Mouse (Mus musculus) urinary bladder, postnatal 10 days (tissue): ENCODE data around the gene Vps16.

Experiments used
- DNase-seq: peaks from one replicate; pipeline ENCODE4 v3.0.0; 2022; ENCODE audit warnings: low spot score

Gene Vps16

DNA sequence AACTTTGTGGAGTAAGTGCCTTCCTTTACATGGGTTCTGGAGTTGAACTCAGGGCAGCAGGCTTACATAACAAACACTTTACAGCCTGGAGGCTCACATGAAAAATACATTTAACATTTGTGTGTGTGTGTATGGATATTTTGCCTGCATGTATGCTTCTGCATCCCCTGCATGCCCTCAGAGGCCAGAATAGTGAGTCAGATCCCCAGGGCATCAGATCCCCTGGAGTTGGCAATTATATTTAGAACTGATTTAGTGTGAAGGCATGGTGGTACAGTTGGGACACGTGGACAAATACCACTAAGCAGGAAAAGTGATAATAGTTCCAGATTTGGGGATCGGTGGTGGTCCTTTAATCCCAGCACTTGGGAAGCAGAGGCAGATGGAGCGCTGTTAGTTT lies 35.4 kb downstream of the Vps16 start:
- DNase-seq, result no peak

DNA sequence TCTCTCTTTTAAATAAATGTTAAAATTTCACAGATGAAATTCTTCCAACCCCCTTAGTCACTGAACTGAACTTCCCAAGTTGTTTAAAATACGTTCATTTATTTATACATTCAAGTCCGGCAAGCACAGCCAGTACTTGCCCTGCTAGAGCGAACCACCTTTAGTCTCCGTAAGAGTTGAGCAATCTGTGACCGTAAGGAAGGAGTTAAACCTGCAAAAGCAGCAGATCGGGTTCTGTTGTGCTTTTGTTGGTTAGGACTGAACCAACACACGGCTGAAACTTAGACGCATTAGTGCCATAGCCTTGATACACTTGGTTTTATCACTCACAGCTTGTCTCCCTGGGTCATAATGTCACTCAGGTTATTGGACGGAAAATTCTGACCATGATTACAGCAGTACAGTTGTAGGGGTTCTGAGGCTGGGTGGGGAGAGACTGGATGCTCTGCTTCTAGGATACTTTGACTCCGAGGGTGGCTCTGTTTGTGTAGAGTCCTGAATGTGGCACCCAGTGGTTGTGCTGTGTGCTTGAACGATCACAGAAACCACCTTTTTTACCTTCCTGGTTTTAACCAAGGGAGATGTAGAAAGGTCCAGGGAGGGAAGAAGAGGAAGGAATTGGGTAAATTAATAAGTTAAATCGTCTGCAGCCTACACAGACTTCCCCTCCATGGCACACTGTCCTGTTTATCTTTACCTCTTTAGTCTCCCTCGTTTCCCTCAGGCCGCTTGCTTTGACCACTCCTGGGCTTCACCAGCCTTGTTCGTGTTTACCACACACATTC lies 37.3 kb downstream of the Vps16 start:
- no peak for DNase-seq

DNA sequence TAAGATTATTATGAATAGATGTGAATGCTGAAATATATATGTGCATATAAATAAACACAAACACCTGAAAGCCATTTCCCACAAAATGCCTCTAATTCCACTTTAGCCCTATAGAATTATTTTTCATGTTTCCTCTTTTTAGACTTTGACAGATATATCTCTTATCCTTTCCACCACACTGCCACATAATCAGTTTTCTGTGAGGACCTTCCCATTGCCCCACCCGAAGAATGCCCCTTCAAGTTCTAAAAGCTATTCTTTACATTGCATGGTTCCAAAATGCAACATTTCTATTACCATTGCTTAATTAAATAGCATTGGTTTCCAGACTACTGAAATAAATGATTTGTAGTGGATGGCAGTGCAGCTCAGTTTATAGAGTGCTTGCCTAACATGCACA lies 42.3 kb downstream of the Vps16 start:
- DNase-seq, result no peak

DNA sequence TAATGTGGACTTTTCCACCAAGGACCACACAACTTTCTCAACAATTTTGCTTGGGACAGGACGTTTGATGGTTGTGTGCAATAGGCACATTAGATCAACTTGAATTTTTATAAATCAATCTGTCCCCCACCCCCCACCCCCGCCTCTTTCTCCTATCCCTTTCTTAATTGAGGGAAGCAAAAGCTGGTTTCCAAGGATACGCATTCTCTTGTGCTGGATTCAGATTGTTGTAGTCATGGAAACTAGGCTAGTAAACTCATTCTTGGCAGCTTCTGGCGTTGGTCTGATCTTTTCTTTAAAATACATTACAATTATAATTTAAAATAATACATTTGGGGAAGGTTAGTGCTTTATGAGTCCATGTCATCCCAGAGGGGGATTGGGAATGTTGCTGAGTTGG lies 45.2 kb downstream of the Vps16 start:
- no peak for DNase-seq

DNA sequence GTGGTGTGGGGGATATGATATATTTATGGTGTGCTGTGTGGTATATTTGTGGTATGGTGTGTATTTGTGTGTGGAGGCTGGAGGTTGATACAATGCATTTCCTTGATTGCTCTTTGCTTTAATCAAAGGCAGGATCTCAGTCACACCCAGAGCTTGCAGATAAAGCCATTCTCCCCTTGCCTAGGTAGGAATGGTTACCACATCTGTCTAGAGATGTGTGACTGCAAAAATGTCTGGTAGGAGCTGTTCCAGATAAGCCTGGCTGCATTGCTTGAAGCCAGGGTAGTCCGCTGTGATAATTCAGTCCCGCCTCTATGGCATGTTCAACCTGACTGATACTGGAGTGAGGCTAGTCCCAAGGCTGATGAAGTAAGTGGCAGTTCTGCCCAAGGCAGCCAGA lies 45.8 kb downstream of the Vps16 start:
- DNase-seq, result no peak

DNA sequence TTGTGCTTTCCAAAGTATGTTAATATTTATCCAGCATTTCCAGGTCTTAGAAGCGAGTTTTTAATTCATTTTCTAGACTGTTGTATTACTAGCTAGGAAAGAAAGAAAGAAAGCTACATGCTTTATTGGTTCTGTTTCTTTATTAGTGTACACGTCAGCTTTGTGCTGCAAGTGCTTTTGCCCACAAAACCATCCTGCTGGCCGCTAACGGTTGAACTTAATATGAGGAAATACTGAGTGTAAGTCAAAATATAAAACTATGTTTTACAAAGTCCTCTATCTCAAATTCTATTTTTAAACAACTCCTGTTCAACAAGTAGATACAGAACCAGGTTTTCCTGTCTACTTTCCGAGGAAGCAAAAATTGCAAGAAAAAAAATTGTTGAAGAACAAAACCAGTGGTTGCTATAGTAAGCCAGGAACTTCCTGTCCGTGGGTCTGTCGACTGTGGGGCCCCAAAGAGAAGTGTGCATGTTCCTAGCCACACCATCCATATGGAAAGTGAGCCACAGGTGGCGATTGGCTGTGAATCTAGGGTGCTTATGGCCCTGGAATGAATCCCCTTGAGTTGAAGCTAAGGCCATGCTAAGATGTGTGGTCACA lies 48.9 kb downstream of the Vps16 start:
- no peak for DNase-seq

DNA sequence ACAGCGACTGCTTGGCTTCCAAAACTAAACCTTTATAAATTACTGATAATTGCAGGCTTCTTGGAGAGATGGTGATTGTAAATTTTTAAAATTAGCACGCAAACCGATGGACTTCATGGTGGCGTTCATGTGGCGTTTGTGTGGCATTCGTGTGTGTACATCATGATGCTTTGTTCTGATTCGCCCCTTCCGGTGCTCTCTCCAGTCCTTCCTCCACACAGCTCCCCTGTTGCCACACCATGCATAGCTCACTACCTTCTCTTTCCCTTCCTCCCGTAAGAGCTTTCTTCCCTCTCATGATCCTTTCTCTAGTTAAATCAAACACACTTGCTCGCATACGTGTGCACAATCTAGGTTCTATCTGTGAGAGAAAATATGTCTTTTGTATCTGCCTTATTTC lies 51.6 kb downstream of the Vps16 start:
- no peak for DNase-seq

DNA sequence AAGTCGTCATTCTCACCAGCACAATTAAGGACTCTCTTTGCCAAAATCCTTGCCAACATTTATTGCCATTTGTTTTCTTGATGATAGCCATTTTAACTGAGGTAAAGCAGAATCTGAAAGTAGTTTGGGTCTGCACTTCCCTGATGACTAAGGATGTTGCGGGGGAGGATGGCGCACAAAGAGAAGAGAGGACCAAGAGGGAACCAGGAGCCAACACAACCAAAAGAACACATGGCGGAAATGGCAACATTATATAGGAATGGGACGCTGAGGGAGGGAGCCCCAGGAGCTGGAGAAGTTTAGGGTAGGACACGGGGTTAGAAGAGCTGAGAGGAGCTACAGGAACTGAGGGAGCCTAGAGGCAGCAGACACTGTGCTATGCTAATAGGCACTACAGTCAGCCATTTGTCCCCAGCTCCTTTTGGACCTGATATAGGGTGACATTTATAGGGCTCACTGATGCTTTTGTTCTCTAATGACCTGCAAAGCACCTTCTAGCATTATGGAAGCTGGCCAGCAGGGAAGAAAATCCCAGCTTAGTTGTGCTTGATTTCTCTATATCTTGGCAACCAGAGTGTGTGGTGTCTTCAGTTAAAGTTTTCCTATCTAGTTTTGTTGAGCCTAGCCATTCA lies 52.6 kb downstream of the Vps16 start:
- no peak for DNase-seq

DNA sequence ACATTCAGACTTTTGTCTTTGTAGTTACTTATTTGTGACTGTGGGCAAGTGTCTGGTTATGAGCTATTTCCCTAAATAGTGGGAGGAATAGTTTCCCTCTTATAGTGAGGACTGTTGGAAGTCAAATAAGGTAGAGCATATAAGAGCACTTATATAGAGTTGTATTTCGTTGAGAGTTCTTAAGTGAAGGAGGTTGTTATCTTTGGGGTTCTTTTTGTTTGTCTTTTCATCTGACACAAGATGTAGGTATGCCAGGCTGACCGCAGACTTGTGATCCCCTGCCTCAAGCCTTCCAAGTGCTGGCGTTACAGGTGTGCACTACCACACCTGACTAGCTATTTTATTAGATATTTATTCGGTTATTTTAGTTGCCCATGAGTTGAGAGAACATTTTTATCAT lies 58.0 kb downstream of the Vps16 start:
- no peak for DNase-seq

DNA sequence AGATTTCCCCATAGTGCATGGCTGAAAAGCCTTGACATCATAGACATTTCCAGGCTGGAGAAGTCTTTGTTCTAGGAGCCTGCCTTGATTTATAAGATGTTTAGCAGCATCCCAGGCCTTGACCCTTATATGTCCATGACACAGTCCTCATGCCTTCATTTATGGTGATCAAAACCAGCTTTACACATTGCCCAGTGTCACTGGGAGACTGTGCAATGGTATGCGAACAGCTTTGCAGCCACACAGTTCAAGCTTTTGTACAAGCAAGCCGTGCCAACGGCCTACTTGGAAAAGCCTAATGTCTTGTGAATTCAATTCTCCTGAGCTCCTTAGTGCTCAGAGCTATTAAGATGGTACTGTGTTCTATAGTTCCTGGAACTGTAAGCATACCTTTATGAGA lies 58.6 kb downstream of the Vps16 start:
- no peak for DNase-seq

DNA sequence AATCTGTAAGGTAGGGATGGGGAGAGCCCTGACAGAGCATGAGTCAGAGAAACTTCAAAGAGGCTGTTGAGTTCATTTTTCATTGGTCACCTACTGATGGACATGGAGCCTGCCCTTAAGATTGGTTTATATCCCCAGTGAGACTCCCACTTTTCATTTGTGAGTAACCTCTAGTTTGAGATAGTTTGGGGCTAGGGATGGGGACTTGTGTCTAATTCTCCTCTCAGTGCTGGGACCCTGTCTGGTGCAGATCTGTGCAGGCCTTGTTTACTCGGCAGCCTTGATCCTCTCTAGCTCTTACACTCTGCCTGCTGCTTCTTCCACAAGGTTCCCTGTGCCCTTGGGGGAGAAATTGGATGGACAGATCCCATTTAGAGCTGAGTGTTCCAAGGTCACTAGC lies 60.1 kb downstream of the Vps16 start:
- no peak for DNase-seq

DNA sequence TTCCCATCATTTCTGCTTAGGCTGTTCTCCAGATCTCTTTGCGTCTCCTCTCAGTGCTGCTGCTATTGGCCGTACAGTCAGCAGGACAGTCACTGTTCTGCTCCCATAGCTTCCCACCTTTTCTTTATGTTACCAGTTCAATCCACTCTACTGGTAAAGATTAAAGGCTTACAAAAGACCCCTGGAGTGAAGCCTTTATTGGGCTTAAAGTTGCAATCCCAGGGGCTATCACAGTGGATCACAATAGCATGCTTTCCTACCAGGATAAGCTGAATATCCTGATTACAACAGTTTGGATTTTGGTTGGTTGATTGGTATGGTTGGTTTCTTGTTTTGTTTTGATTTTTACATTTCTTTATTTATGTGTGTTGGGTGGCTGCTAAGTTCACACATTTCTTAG lies 63.9 kb downstream of the Vps16 start:
- no peak for DNase-seq

DNA sequence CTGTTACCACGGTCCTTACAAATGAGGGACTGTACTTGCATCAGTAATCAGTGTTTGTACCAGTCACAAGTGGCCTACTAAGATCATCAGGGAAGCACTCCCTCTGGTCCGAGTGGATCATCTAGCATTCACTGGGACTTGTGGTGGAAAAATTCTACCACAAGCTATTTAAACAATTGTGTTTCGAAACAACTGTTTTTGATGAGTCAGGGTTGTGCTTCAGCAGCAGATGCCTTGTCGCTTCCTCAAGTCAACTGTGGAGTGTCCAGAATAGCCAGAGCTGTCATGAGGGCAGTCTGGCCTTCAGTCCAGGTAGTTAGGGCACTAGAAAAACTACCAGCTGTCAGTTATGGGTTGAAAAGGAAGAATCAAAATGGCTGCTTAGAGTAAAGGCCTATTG lies 64.5 kb downstream of the Vps16 start:
- no peak for DNase-seq

DNA sequence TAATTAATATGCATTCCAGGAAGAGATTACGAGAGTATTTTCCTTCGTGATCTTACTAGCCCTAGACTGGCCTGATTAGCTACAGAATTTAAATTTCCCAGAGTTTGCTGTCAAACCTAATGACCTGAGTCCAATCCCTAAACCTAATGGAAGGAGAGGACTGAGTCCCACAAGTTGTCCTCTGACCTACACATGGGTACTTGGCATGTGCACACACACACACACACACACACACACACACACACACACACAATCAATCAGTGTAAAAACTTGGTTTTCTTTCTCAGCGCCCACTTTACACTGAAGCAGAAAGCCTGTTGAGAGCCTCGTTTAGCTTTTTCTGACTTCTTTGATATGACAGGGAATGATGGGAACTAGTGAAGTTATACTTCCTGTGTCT lies 67.0 kb downstream of the Vps16 start:
- no peak for DNase-seq

DNA sequence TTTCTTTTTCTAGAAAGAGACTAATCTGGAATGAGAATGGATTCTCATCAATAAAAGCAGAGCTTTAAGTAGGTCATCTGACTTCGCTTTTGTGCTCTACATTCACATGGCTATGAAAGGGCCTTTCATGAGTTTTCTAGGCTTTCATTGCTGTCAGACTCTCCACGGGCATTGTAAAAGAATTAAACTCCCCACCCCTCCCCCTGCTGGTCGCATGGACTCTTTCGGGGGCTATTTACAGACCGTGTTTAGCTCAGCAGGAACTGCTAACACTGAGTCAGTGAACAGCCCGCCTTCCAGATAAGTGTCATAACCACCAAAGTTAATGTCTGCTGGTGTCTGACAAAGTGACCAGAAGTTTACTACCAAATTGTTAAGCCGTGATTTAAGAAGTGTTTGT lies 67.4 kb downstream of the Vps16 start:
- no peak for DNase-seq
